Mouse (Mus musculus) MEL-GATA-1-ER (cell line): ENCODE data around the gene Erich2.
"Not testable (repeated sequence)": the region's sequence is repeated elsewhere in the genome, so short reads cannot be mapped to it uniquely, and the experiment has no call there.

ENCODE experiments used
- DNase-seq: peaks from one replicate; pipeline ENCODE4 v3.0.0-alpha.2; 2012; ENCODE audit warnings: low read depth; ENCODE audit errors: extremely low read depth

Gene Erich2

DNA sequence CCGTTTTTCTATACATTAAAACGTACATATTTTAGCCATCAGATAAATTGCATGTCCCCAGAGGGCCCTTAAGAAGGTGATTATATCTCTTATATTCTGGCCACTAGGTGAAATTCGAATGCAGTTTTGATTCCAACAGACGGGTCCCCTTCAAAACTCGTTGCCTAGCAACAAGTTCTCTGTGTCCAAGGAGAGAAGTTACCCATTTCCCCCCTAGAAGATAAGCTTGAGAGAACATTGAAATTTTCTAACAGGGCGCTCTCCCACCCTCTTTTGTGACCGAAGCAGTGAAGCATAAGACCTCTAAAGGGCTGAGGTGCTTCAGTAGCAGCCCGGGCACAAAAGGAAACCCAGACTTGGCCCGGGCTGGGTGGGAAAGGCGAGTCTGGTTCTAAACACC lies at the start of gene Erich2:
Gene Erich2 (plus strand): TSS at position 324 of the 400 bp plus-strand sequence.
- DNase-seq = no peak

DNA sequence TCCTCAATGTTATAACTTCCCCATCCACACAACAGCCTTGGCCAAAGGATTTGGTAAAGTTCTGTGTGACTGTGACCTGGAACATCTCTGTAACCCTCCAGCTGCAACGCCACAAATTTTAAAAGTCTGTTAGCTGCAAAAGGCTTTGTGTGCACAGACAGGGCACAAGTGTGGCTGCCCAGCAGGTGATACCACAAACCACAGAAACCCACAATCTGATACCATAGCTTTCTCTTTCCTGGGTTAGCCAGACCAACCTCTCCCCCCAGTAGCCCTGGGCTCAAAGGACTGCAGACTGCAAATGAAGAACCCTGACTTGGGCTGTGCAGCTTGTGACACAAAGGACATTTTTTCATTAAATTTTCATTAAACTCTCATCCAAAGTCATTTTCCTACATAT lies 45.0 kb upstream of the Erich2 start:
- DNase-seq = no peak

DNA sequence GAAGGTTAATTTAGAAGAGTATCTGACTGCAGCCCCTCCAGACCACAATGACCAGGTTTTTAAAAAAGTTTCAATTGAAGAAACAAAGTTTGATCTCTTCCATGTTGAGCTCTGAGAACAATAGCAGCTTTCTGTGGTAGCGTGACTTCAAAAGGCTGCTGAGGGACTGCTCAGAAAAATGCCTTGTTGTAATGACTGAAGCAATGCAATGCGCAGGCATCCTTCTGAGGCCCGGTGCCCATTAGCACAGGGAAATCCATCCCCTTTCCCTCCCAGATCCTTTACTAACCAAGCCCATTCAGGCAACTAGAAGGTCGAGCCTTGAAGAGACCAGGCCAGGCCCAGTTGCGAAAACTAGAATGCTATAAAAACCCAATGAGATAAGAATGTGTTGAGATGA lies 37.5 kb upstream of the Erich2 start:
- no peak for DNase-seq

DNA sequence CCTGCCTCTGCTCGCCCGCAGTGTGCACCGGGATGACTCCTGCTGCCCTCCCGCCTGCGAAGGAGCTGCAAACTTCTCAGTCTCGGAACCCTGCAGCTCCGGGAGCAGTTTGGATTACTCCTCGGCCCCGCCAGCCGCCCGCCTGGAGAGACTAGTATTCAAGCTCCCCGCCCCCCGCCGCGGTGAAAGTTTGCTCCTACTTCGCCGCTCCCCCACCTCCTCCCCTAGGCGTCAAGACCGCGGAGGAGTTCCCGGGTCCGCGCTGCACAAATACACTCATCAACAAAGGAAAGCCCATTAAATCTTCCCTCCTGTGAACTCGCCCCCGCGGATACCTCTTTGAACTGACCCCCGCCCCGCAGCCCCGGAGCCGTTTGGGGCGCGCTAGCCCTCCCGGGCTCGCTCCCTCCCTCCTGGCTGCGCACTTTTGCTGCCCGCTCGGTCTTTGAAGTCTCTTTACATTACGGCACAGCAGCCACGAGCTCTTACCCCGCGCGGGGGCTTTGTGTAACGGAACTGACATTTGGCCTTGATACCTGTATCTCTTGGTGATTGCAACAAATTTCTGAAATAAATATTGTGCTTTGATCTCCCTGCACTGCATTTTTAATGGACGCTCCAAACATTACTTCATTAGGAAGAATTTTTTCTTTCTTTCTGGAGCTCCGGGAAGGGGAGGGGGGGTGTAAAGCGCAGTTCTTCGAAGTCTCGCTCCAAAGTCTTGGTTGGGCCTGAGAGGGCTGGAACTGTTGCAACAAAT lies 36.6 kb upstream of the Erich2 start:
- no peak for DNase-seq

DNA sequence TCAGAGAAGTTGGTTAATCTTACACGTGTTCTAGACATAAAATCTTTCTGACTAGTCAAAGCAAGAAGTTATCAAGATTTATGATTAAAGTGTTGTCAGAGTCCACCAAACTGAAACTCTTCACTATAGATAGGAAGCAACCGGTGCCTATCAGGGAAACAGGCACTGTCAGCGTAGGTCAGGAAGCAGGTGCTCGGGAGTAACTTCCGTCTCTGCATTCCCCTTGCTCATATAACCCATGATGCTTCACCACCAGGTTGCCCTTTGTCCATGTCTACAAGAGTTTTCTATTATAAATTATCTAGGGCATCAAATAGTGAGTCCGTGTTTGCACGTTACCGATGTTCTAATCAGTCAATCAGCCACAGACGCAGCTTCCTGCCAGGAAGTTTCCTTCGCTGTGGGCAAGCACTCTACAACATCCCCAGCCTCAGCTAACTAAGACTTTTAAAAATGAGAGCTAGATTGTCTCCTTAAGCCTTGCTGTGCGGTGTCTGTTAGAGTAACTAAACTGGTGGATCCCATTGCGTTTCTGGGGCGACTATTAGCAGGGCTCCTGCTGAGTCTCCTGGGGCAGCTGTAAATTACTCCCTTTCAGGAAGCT lies 10.8 kb upstream of the Erich2 start:
- no peak for DNase-seq

DNA sequence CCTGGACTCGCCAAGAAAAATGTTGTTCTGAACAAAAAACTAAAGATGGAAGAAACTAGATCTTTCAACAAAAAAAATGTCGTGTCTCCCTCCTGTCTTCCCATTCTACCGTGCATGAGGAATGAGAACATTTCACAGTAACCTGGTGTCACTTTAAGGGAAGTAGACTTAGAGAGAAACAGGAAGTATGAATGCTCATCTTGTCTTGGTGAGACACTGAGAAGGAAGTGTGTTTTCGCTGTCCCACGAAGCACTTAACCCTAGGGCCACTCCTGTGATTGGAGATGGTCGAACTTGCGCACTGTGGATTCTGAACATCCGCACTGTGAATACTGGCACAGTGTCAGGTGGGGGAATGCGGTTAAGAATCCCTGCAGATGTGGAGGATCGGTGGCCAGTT lies 5.2 kb upstream of the Erich2 start:
- no peak for DNase-seq

DNA sequence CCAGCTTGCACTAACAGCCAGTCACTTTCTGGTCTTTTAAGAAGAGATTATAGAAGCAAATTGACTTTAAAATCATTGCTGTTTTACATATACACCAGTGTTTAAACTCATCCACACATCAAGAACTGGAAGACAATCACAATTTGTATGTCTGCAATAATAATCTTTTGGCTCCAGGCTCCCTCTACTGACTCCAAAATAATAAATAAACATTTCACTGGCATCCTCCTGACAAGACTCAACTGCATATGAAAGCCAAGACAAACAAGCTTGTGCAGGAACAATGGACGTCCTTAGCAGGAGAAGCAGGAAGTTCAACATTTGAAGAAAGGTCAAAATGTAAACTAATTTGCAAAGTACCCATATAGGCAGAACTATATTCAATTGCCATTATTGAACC lies 3.4 kb upstream of the Erich2 start:
- DNase-seq = no peak

DNA sequence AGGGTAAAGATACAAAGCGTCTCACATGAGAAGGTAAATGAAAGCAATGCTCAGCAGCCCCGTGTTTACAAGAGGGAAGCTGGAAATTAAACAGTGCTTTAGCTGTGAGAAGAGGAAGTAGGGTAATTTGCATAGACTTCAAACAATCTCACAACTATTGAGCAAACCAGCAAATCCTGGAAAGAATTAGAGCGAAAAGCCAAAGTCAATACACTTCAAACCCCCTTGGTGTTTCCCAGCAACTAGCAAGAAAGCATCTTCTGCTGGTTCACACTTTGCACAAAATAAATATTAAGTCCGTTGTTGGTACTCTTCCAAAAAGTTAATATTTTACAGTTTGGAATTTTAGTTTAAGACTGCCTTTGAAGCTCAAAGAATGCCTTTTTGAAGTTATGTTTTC lies 2.7 kb upstream of the Erich2 start:
- no peak for DNase-seq

DNA sequence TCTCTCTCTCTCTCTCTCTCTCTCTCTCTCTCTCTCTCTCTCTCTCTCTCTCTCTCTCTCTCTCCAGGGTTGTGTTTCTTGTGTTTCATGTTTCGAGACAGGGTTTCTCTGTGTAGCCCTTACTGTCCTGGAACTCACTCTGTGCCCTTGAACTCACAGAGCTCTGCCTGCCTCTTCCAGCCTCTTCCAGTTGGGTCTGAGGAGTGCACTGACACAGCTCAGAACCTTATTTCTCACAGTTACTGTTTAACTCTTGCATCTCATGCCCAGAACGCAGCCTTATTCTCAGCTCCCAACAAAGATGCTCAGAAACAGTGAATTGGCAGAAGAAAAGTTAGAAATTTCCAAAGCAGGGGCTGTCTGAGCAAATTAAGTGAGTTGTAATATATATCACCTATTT lies 2.2 kb upstream of the Erich2 start:
- no peak for DNase-seq

DNA sequence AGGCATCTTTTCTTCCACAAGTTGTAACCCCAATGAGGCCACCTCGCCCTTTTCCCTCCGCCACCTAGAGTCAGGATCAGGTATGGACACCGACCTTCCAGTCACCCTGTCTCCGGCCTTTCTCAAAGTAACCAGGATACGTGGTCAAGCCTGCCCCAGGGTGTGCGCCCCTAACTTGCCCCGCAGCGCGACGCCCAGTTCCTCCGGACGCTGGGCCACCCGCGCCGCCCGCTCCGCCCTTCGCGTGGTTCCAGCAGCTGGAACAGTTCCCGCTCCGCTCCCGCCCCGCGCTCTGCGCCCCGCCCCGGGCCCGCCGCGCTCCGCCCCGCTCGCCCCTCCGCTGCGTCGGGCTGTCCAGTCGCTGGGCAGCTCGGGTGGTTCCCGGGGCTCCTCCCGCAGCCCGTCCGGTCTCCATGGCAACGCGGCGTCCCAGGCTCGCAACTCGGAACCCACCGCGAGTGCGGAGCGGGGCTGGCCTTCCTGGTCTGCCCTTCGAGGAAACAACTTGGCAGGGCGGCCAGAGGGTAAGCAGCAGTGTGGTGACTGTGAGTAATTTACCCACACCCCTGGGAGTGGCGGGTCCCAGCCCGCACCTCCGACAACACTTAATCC lies 508 bp downstream of the Erich2 start:
- DNase-seq = no peak

DNA sequence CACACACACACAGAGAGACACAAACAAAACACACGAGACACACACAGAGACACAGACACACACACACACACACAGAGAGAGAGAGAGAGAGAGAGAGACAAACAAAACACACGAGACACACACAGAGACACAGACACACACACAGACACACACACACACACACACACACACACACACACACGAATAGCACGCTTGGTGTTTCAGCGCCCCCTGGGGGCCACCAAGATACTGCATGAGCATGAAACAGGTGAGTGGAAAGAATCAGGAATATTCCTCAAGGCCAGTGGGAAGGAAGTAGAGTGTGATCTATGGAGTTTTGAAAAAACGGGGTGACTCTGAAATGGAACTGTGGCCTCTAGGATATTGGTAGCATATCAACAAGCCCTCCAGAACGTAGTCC lies 29.7 kb downstream of the Erich2 start:
- not testable (repeated sequence) for DNase-seq

DNA sequence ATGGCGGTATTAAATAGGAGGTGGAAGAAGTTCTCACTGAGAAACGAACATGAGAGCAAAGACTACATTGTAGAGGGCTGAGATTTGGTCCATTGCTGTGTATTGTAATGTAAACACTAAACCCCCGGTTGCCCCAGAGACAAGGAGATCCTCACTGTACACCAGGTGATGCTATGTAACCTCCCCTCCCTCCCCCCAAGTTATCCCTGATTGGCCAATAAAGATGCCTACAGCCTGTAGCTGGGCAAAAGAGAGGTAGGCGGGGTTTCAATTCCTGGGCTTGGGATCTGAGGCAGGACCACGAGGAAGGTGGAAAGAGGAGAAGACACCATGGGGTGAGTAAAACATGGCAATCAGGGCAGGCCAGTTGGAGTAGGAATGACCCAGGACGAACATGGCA lies 42.1 kb downstream of the Erich2 start:
- no peak for DNase-seq

DNA sequence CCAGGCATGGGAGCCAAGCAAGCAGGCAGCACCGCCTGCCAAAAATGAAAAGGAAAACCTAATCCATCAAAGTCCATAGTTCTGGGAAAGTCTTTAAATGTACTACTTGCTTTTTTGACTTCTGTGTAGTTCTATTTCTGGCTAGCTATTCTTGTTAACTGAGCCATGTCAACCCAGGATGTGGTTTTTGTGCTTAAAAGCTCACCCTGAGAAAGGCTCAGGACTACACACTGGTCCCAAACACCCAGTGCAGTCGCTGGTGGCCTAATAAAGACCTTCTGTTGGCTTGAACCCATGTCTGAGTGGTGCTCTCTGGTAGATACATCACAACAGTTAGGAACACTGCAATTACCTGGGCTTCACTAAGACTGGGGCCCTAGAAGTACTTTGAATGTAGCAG lies 42.8 kb downstream of the Erich2 start:
- DNase-seq = no peak

DNA sequence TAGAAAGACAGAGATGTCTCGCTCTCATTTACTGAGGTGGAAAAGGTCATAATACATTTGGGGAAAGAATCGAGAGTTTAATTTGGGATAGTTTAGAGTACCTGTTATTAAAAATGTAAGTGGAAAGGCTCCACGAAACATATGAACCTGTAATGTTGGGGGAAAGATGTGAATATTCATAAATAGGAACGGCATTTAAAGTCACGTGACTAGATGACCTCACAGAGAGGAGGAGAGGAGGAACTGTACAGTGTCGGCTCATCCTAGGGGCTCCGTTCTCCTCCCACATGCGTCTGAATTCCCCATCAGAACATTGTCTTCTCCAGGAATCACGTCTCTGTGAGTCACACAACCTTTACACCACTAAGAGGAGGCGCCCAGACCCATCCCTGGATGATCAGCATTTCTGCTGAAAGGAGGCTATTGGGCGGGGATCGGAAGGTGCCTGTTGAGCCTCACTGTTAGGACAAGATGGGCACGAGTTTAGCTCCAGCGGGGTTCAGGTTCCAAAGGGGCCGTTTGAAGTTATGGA lies 43.5 kb downstream of the Erich2 start:
- DNase-seq = no peak

DNA sequence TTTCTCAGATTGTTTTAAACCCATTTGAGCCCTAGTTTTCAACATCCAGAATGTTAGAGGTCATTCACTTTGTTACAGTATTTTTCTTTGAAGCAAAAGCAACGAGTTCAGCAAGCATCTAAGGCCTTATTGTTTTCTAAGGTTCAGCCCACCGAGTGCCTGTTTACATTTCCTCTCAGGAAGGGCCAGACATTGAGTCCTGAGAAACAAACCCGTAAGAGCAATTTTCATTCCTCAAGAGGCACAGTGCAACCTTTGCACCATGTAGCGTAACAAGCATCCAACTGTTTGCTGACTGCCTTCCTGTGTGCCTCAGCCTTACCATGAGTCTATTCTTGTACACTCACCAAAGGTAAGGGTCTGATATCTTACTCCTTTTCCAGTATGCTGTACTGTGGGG lies 44.2 kb downstream of the Erich2 start, which contains the start of gene Gad1:
Gene Gad1 (plus strand): TSS at position 301 of the 400 bp plus-strand sequence.
- no peak for DNase-seq

DNA sequence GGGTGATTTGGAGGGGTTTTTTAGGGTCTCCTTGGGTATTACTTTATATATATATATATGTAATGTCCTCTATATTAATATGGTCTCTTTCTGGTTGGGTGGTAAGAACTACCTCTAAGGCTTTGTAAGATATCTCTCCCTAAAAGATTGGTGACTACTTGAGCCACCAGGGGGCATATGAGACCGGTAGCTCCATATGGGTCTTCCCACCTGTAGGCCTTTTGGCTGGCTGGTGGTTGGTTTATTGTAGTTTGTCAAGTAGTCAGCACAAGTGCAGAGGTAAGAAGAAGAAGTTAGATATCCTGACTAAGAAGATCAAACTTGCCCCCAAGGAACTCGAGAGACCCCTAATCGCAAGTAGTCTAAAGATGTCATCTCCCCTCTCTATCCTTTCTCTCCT lies 45.2 kb downstream of the Erich2 start:
- DNase-seq = no peak

DNA sequence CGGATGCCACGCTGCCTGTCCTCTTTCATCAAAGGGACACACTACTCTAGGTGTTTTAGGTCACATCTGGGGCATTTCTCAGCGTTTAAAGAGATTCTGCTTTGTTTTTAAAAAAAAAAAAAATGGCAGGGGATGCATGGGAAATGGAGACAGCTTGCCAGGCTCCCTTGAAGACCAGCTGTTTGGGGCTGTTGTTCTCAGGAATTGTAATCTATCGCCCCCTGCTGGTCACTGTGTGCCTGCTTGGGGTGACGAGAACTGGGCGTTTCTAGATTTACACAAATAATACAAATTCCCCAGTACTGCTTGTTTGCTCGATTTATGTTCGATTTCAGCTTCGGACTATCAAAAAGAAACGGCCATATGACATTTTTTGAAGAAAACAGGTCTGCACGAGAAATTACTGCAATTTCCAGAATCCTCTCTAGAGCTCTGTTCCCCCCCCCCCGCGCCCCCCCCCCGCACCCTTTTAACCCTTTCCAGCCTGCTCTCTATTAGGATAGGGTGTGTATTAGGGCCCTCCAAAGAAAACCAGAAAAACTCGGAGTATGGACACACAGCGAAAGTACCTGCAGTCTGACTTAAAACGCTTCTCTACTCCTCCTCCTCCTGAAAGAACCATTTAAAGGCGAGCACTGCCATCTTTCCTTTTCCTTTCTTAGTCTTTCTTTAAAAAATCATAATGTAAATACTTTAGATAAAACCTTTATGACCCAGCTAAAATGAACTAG lies 49.7 kb downstream of the Erich2 start:
- peak; percentile 28 for DNase-seq

DNA sequence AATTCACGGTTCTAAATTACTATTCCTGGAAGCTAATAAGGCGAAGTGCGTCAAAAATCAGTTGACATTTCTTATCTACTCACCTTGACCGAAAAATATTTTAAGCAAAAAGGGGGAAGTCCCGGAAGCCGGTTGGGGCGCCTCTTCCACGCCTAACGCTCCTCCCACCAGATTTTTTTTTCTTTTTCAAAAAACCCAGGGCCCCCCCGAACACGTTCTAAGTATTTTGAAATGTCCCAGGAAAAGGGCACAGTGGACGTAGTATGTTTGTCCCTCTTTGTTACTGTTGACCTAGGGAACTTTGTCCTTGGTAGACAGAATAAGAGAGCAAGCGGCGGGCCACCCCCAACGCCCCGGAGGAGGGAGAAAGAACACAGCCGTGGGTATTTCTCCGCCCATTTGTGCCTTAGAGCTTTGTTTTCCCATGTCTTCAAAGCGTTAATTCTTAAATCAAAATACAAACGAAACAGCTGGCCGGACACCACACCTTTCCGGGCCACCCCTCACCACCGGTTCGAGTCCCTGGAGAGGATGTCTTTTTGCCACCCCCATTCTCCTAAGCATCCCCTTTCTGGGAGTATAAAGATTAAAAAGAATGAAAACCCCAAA lies 50.3 kb downstream of the Erich2 start:
- DNase-seq = no peak

DNA sequence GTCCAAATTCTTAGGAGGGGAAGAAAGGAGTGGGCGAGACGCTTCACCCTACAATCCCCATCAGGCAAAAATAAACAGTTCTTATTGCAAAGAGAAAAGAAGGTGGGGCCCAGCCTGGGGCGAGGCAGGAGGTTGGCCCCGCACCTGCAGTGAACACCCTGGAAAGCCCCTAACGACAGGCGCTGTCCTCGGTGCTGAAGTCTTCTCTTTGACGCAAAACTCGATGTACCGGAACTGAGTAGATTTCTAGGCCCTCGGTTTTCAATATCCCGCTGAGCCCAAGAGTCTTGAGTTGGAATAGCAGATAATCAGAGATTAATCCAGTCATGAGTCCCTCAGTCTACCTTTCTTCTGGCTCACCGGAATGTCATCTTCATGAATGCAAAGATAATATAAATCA lies 50.9 kb downstream of the Erich2 start:
- no peak for DNase-seq

DNA sequence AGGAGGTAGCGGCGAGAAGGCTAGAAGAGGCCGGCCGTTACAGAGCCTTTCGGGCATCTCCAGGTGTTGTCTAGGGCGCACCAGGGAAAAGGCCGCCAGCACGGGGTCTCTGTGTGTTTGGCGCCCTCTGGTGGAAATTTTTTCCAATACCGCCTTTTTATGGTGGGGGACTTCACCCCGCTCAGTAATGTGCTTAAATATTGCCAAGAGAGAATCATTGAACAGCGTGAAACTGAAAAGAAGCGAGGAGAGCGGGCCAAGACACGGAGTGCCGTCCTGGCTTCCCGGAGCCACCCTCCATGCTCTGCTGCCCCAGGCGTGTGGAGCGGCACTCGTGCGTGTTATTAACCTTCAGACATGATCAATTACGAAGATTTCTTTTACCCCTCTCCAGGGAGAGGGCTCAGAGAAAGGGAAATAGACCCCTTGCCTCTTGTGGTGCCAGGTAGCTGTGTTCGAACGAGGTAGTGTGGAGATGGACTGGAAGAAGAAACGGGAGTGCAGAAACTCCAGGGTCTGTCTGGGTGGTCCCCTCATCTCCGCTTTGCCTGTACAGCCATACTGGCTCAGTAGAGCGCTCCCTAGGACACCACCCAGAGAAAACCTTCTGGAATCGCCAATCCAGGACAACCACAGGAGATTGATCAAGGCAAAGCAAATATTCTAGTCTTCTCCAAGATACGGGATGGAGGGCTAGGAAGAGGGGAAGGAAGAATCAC lies 52.6 kb downstream of the Erich2 start:
- no peak for DNase-seq

DNA sequence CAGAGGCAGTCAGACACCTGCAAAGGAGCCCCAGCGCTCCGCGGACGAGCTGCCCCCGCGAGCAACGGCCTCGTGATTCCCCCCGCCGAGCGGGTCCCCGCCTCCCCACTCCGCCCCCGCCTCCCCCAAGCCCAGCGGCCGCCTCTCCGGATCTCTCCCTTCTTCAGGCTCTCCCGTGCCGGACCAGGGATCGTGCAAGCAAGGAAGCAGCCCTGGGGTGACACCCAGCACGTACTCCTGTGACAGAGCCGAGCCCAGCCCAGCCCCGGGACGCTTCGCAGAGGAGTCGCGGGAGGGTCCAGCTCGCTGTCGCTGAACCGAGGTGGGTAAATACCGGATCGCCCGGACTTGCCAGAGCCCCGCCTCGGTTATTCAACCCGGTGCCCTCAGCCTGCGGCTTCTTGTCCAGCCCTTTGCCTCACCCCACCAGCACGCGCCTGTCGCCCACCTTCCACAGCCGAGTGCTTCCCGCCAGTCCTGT lies 53.4 kb downstream of the Erich2 start:
- DNase-seq = no peak
